Mouse (Mus musculus) neutrophil, adult 65 days (primary cell): ENCODE results near the gene Akr1cl. TPM values are rescaled to one million over a fixed set of nuclear protein-coding genes. Genes with fewer than 3 reads are reported as not detected.

ENCODE experiments used
- total RNA-seq: library from RNA; stranded (reverse); gene quantifications from 2 replicates; pipeline ENCODE4 v1.2.4, GENCODE M21; 2023

The Akr1cl gene
- total RNA-seq, result not detected in 2 replicates

DNA sequence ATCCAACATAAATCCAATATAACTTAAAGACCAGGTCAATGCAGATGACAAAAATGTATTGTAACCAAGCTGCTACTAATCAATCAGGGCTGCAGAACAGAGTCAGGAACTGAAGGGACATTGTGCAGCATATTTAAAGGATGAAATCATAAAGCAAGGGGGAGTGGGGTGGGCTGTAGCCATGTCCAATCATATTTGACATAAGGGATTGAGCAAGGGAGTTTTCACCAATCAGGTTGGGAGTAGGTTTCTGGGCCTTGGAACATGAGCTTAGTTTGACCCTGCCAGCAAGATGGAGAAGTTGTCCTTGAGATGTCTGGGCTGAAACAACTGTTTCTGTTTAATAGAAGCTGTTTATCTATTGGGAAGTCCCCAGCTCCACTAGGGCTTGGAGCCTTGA is at the start of gene Akr1cl:
Akr1cl (minus strand) TSS at position 119 of the 400 bp plus-strand sequence.

DNA sequence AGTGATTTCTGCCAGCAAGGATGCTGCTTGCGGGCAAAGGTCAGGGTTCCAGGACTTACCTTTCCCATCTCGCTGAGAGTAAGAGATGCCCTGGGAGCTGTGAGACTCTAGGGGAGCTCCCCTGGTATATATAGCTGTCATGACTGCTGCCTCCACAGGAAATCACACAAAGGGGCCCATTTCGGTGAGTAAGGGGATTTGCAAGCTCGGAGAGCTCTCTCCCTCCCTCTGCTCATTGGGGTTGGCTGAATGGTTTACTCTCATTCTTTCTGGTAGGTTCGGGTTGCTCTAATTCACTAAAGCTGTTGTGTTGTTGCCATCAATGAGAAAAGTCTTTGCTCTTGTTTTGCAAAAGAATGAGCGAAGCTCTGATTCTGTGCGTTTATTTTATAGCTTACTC is 49.6 kb upstream of the Akr1cl start, which contains the start of gene Crygb:
Crygb (minus strand) TSS at position 101 of the 400 bp plus-strand sequence.

GRCm38 (mm10) chr1:65073589-65073988 is 41.0 kb upstream of the Akr1cl start, which contains the start of gene Crygc:
Crygc (minus strand) TSS chr1:65073689.

DNA sequence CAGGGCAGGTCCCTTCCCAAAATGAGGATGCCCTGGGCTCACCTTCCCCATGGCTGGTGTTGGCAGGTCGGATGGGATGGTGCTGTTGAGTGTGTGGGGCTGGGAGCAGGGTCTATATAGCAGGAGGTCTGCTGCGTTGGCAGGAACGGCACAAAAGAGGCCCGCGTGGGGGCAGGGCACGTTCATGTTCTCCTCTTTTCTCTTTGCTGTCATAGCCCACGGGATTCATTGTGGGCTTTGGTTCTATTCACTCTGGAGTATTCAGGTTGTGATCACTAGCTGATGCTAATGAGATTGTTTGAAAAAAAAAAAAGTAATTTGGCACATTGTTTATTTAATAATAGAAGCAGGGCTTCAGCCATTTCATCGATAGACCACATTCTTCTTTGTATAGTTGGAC is 30.8 kb upstream of the Akr1cl start, which contains the start of gene Crygd:
Crygd (minus strand) TSS at position 101 of the 400 bp plus-strand sequence.

GRCm38 (mm10) chr1:65050952-65051351 is 18.4 kb upstream of the Akr1cl start, which contains the start of gene Cryge:
Cryge (minus strand) TSS chr1:65051149.

Other genes with a start within 250 kb of the Akr1cl start
- 62.6 and 95.9 TPM in 2 replicates for gene Plekhm3, start 75.9 kb downstream of the Akr1cl start, total RNA-seq
- not detected in 2 replicates for gene Cryge, start 18.4 kb upstream of the Akr1cl start, total RNA-seq
- not detected in 2 replicates for gene Crygd, start 30.7 kb upstream of the Akr1cl start, total RNA-seq
- gene Crygc, start 40.9 kb upstream of the Akr1cl start, total RNA-seq, result not detected in 2 replicates
- gene Crygb, start 49.5 kb upstream of the Akr1cl start, total RNA-seq, result not detected in 2 replicates
- gene Cryga, start 70.6 kb upstream of the Akr1cl start, total RNA-seq, result not detected in 2 replicates
- gene Gm28845, start 86.8 kb upstream of the Akr1cl start, total RNA-seq, result not detected in 2 replicates
- 0.41 and 0.95 TPM in 2 replicates for gene D630023F18Rik, start 90.5 kb upstream of the Akr1cl start, total RNA-seq
- 40.2 and 52.6 TPM in 2 replicates for gene Idh1, start 153.7 kb upstream of the Akr1cl start, total RNA-seq
- gene Pikfyve, start 153.9 kb upstream of the Akr1cl start, total RNA-seq, result 32.8 and 40.9 TPM in 2 replicates
- gene Pth2r, start 249.3 kb upstream of the Akr1cl start, total RNA-seq, result not detected in 2 replicates